Mouse (Mus musculus): Measurements from ENCODE around the gene Gm10974. TPM values are rescaled to one million over a fixed set of nuclear protein-coding genes. Genes with fewer than 3 reads are reported as not detected.

Gene Gm10974
- polyA plus RNA-seq, 1 experiment from 2014 or later: not detected

- peaks cover 8% of the 10 kb centered on the region; the same call in 1 of the 2 replicates for H3K4me1 ChIP-seq (ENCODE audit: control insufficient read depth, insufficient read depth, low read length)
- 75% methylated on average over 11 of the region's 11 CpGs for WGBS
- H3K4me2 ChIP-seq (ENCODE audit: low read length): no peak overlapping the region
- DNase-seq (no peak), ATAC-seq (ENCODE audit: low FRiP score, low TSS enrichment) (no peak)
- H3K36me3 ChIP-seq (ENCODE audit: control insufficient read depth, insufficient read depth, low read length): no peaks in the 10 kb centered on the region
- H3K27ac ChIP-seq (replicated peaks; ENCODE audit: low read depth, low read length): no peak overlapping the region
- H3K9ac ChIP-seq (replicated peaks; ENCODE audit: low read length): no peak overlapping the region
- H3K9me3 ChIP-seq (ENCODE audit: control insufficient read depth, low read length): no peaks in the 10 kb centered on the region
- H3K4me3 ChIP-seq (replicated peaks; ENCODE audit: low read depth, low read length): no peak overlapping the region
- no peaks in the 10 kb centered on the region for H3K27me3 ChIP-seq (ENCODE audit: control insufficient read depth, insufficient read depth, low read length)
Observed at GRCm38 (mm10) chr7:66349670-66350069, 16.0 kb upstream of the Gm10974 start.

GRCm38 (mm10) chr7:66351074-66351473 lies 14.6 kb upstream of the Gm10974 start:
- Histone ChIP-seq H3K27ac (replicated peaks; ENCODE audit: low read depth, low read length) (no peak overlapping the region), H3K27me3 (ENCODE audit: control insufficient read depth, insufficient read depth, low read length) (no peaks in the 10 kb centered on the region), H3K4me2 (ENCODE audit: low read length) (no peak overlapping the region), H3K4me3 (replicated peaks; ENCODE audit: low read depth, low read length) (no peak overlapping the region), H3K9me3 (ENCODE audit: control insufficient read depth, low read length) (no peaks in the 10 kb centered on the region), H3K4me1 (ENCODE audit: control insufficient read depth, insufficient read depth, low read length) (peaks cover 8% of the 10 kb centered on the region; the same call in 1 of the 2 replicates), H3K9ac (replicated peaks; ENCODE audit: low read length) (no peak overlapping the region), H3K36me3 (ENCODE audit: control insufficient read depth, insufficient read depth, low read length) (no peaks in the 10 kb centered on the region)
- DNase-seq (no peak), ATAC-seq (ENCODE audit: low FRiP score, low TSS enrichment) (no peak)
- 87% methylated on average over 4 of the region's 4 CpGs for WGBS

DNA sequence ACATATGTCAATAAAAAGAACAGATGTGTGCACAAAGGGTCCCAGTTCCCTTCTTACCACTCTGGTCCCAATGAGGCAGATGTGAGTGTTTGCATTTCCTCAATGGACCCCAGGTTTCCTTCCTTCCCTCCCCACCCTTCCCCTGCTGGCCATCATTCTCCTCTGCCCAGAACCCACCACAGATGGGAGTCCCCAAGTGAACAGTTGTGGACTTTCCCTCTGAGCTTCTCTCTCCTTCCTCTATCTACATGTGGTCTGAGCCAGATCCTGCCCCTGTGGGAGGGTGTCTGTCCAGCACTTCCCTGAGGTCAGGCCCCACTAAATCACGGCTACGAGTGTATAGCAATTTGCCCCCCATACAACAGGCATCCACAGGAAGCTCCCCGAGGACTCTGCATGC lies 10.8 kb upstream of the Gm10974 start:
- Histone ChIP-seq H3K4me3 (replicated peaks; ENCODE audit: low read depth, low read length) (no peak overlapping the region), H3K36me3 (ENCODE audit: control insufficient read depth, insufficient read depth, low read length) (no peaks in the 10 kb centered on the region)
- DNase-seq: no peak

DNA sequence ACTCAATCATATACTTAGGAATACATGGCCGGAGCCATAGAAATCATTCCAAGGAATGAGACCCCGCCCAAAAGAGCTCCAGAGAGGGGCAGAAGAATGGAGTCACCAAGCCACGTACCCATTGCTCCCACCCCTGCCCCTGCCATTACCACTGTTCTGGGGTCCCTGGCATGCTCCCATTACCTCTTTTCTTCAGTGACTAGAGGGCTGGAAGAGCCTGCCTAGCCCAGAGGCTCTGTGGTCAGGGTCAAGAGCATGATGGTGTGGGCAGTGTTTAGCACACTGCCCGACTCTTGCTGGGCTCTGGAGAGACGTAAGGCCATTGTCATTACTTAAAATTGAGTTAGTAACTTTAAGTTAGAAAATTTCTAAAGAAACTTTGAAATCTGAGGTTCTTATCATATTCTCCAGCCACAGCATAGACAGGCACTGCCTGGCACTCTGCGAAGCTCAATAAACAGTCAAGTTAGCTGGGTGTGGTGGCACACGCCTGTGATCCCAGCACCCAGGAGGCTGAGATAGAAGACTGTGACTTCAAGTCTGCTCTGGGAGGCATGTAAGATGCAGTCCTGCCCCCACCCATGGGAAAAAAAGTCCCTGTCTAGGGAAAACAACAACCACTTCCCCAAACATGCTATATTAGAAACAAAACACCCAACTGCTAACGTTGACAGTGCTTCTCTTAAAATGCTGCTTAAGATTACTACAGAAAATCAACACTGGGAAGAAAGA lies 9.7 kb upstream of the Gm10974 start:
- Histone ChIP-seq H3K4me2 (ENCODE audit: low read length) (no peak overlapping the region), H3K27ac (replicated peaks; ENCODE audit: low read depth, low read length) (no peak overlapping the region), H3K4me3 (replicated peaks; ENCODE audit: low read depth, low read length) (no peak overlapping the region), H3K36me3 (ENCODE audit: control insufficient read depth, insufficient read depth, low read length) (no peaks in the 10 kb centered on the region), H3K9ac (replicated peaks; ENCODE audit: low read length) (no peak overlapping the region), H3K4me1 (ENCODE audit: control insufficient read depth, insufficient read depth, low read length) (no peaks in the 10 kb centered on the region), H3K27me3 (ENCODE audit: control insufficient read depth, insufficient read depth, low read length) (no peaks in the 10 kb centered on the region), H3K9me3 (ENCODE audit: control insufficient read depth, low read length) (no peaks in the 10 kb centered on the region)
- 88% methylated on average over 8 of the region's 8 CpGs for WGBS
- no peak for DNase-seq
- ATAC-seq (ENCODE audit: low FRiP score, low TSS enrichment): no peak

More for the DNA sequence above, 10.8 kb upstream of the Gm10974 start:
- ATAC-seq (ENCODE audit: low FRiP score, low TSS enrichment): no peak
- no peak overlapping the region for H3K27ac ChIP-seq (replicated peaks; ENCODE audit: low read depth, low read length)
- no peak overlapping the region for H3K4me2 ChIP-seq (ENCODE audit: low read length)
- WGBS: 74% methylated on average over 3 of the region's 3 CpGs
- no peaks in the 10 kb centered on the region for H3K9me3 ChIP-seq (ENCODE audit: control insufficient read depth, low read length)
- no peak overlapping the region for H3K9ac ChIP-seq (replicated peaks; ENCODE audit: low read length)
- no peaks in the 10 kb centered on the region for H3K4me1 ChIP-seq (ENCODE audit: control insufficient read depth, insufficient read depth, low read length)
- H3K27me3 ChIP-seq (ENCODE audit: control insufficient read depth, insufficient read depth, low read length): no peaks in the 10 kb centered on the region

GRCm38 (mm10) chr7:66358461-66358860 lies 7.2 kb upstream of the Gm10974 start:
- Histone ChIP-seq H3K4me2 (ENCODE audit: low read length) (no peak overlapping the region), H3K36me3 (ENCODE audit: control insufficient read depth, insufficient read depth, low read length) (no peaks in the 10 kb centered on the region), H3K9me3 (ENCODE audit: control insufficient read depth, low read length) (no peaks in the 10 kb centered on the region), H3K4me3 (replicated peaks; ENCODE audit: low read depth, low read length) (no peak overlapping the region), H3K27ac (replicated peaks; ENCODE audit: low read depth, low read length) (no peak overlapping the region), H3K4me1 (ENCODE audit: control insufficient read depth, insufficient read depth, low read length) (no peaks in the 10 kb centered on the region), H3K9ac (replicated peaks; ENCODE audit: low read length) (no peak overlapping the region), H3K27me3 (ENCODE audit: control insufficient read depth, insufficient read depth, low read length) (no peaks in the 10 kb centered on the region)
- DNase-seq (no peak), ATAC-seq (ENCODE audit: low FRiP score, low TSS enrichment) (no peak)
- 96% methylated on average over 3 of the region's 3 CpGs for WGBS

DNA sequence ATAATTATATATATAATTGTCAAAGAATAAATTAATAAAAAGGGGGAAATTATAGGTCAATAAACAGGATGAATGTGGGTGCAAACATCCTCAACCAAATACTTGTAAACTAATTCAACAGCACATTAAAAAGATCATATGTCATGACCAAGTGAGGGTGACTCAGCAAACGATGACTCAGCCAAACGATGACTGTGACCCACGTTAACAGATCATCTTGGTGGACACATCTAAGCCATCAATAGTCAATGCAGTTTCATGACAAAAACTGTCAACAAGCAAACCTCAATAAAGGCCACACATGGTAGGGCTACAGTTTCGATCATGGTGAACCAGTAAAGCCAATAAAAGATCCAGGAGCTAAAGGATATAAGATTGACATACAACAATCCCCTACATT lies 6.7 kb upstream of the Gm10974 start:
- no peak for ATAC-seq (ENCODE audit: low FRiP score, low TSS enrichment)
- Histone ChIP-seq H3K36me3 (ENCODE audit: control insufficient read depth, insufficient read depth, low read length) (no peaks in the 10 kb centered on the region), H3K4me1 (ENCODE audit: control insufficient read depth, insufficient read depth, low read length) (no peaks in the 10 kb centered on the region), H3K4me3 (replicated peaks; ENCODE audit: low read depth, low read length) (no peak overlapping the region), H3K27ac (replicated peaks; ENCODE audit: low read depth, low read length) (no peak overlapping the region), H3K9ac (replicated peaks; ENCODE audit: low read length) (no peak overlapping the region), H3K9me3 (ENCODE audit: control insufficient read depth, low read length) (no peaks in the 10 kb centered on the region), H3K27me3 (ENCODE audit: control insufficient read depth, insufficient read depth, low read length) (no peaks in the 10 kb centered on the region), H3K4me2 (ENCODE audit: low read length) (no peak overlapping the region)
- WGBS: 91% methylated on average over 4 of the region's 4 CpGs
- no peak for DNase-seq

DNA sequence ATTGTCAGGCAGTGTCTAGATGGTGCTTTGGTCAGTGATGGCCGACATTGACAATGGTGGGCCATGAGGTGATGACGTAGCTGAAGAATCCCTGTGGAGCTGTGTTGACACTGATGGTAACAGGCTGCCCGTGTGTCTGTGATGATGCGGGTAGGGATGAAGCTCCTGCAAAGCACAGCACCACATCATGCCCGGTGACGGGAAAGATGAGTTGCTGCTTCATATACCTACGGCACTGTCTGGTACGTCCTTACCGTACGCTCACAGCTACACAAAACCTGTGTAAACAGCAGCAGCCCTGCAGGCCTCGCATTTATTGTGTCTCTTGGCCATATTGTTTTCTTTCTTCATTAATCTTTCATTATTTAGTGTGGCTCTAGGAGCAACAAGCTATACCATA lies 1.2 kb upstream of the Gm10974 start:
- Histone ChIP-seq H3K4me2 (ENCODE audit: low read length) (no peak overlapping the region), H3K9me3 (ENCODE audit: control insufficient read depth, low read length) (no peaks in the 10 kb centered on the region), H3K27me3 (ENCODE audit: control insufficient read depth, insufficient read depth, low read length) (no peaks in the 10 kb centered on the region), H3K4me3 (replicated peaks; ENCODE audit: low read depth, low read length) (no peak overlapping the region), H3K27ac (replicated peaks; ENCODE audit: low read depth, low read length) (no peak overlapping the region), H3K9ac (replicated peaks; ENCODE audit: low read length) (no peak overlapping the region), H3K36me3 (ENCODE audit: control insufficient read depth, insufficient read depth, low read length) (no peaks in the 10 kb centered on the region), H3K4me1 (ENCODE audit: control insufficient read depth, insufficient read depth, low read length) (no peaks in the 10 kb centered on the region)
- WGBS: 91% methylated on average over 11 of the region's 11 CpGs
- ATAC-seq (ENCODE audit: low FRiP score, low TSS enrichment) (no peak), DNase-seq (no peak)

DNA sequence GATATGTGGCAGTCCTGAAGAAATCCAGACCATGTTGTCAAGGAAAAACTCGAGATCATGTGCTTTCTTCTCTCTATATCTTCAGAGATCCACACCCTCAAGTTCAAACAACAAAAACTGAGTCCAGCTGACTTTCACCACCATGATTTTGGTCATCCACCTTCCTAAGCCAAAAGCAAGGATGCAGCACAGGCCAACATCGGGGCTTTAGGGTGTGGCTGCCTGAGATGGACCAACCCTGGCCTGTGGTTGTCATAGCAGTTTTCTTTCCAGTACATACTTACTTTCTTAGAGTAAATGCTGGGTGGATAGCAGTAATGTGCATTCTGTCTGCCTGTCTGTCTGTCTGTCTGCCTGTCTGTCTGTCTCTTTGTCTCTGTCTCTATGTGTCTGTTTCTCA lies 294 bp upstream of the Gm10974 start:
- 77% methylated on average over 2 of the region's 2 CpGs for whole genome bisulfite sequencing
- DNase-seq (no peak), ATAC-seq (ENCODE audit: low FRiP score, low TSS enrichment) (no peak)
- no peak overlapping the region for H3K4me3 ChIP-seq (replicated peaks; ENCODE audit: low read depth, low read length)
- H3K4me2 ChIP-seq (ENCODE audit: low read length): no peak overlapping the region
- H3K4me1 ChIP-seq (ENCODE audit: control insufficient read depth, insufficient read depth, low read length): no peaks in the 10 kb centered on the region
- no peak overlapping the region for H3K9ac ChIP-seq (replicated peaks; ENCODE audit: low read length)
- no peaks in the 10 kb centered on the region for H3K27me3 ChIP-seq (ENCODE audit: control insufficient read depth, insufficient read depth, low read length)
- H3K9me3 ChIP-seq (ENCODE audit: control insufficient read depth, low read length): no peaks in the 10 kb centered on the region
- H3K36me3 ChIP-seq (ENCODE audit: control insufficient read depth, insufficient read depth, low read length): no peaks in the 10 kb centered on the region
- H3K27ac ChIP-seq (replicated peaks; ENCODE audit: low read depth, low read length): no peak overlapping the region

Measured in midbrain, embryonic 14.5 days (tissue).